Mouse (Mus musculus) forebrain, postnatal 0 days (tissue): ENCODE measurements around the gene Ccdc171. TPM values are rescaled to one million over a fixed set of nuclear protein-coding genes. Genes with fewer than 3 reads are reported as not detected.

ENCODE experiments used
- ATAC-seq: fragments of 200-750 bp; cut with Nextera tagmentation; 2 replicates; pipeline ENCODE4 v1.8.0; 2017; ENCODE audit warnings: mild to moderate bottlenecking, moderate library complexity
- DNase-seq: peaks from one replicate; pipeline ENCODE4 v3.0.0-alpha.2; 2015
- H3K27ac ChIP-seq: fragments of 300-500 bp; sonication (generic); 2 replicates; pipeline ENCODE4 v1.5.1; 2014; ENCODE audit warnings: low read depth, mild to moderate bottlenecking, antibody characterized with exemption, low read length, moderate library complexity, mixed read lengths
- H3K27me3 ChIP-seq: fragments of 300-500 bp; sonication (generic); 2 replicates; pipeline ENCODE4 v1.6.1; 2014; ENCODE audit warnings: mild to moderate bottlenecking, low read length, mixed read lengths; ENCODE audit not compliant: insufficient read depth
- H3K36me3 ChIP-seq: fragments of 300-500 bp; sonication (generic); 2 replicates; pipeline ENCODE4 v1.6.1; 2014; ENCODE audit warnings: mild to moderate bottlenecking, moderate library complexity; ENCODE audit not compliant: insufficient read depth
- H3K4me1 ChIP-seq: fragments of 300-500 bp; sonication (generic); 2 replicates; pipeline ENCODE4 v1.6.1; 2014; ENCODE audit warnings: antibody characterized with exemption; ENCODE audit not compliant: insufficient read depth
- H3K4me2 ChIP-seq: fragments of 300-500 bp; sonication (generic); 2 replicates; pipeline ENCODE4 v1.6.1; 2014; ENCODE audit warnings: low read depth, mild to moderate bottlenecking, moderate library complexity
- H3K4me3 ChIP-seq: fragments of 300-500 bp; sonication (generic); 2 replicates; pipeline ENCODE4 v1.5.1; 2014; ENCODE audit warnings: low read depth, low read length, mixed read lengths
- H3K9ac ChIP-seq: fragments of 300-500 bp; sonication (generic); 2 replicates; pipeline ENCODE4 v1.6.1; 2014; ENCODE audit warnings: mild to moderate bottlenecking
- H3K9me3 ChIP-seq: fragments of 300-500 bp; sonication (generic); 2 replicates; pipeline ENCODE4 v1.6.1; 2016; ENCODE audit warnings: low read length
- CTCF ChIP-seq: sonication (generic); IDR thresholded peaks from 2 replicates; pipeline ENCODE4 v1.5.1; 2016; ENCODE audit warnings: antibody characterized with exemption, control low read depth, low read depth
- whole genome bisulfite sequencing: fragments of 180-500 bp; shearing (Covaris S2); extraction: QIAGEN DNeasy Blood & Tissue Kit; methylation state at CpG from one replicate; pipeline ENCODE4 v1.1.7; 2014; 5-methylcytosine and 5-hydroxymethylcytosine counted together
- polyA plus RNA-seq: library from polyadenylated mRNA; unstranded; fragments of >200 nt; fragmentation: Nextera tagmentation; extraction: Ambion mirVana; gene quantifications from 2 replicates; pipeline ENCODE4 v1.2.1, GENCODE M21; 2015
- total RNA-seq: library from RNA; depleted of rRNA; stranded (reverse); fragments of >200 nt; gene quantifications from 2 replicates; pipeline ENCODE4 v1.2.3, GENCODE M21; 2014

The Ccdc171 gene
- total and polyA plus RNA-seq, 2 experiments from 2014 or later = 2.9 to 4.6 TPM

DNA sequence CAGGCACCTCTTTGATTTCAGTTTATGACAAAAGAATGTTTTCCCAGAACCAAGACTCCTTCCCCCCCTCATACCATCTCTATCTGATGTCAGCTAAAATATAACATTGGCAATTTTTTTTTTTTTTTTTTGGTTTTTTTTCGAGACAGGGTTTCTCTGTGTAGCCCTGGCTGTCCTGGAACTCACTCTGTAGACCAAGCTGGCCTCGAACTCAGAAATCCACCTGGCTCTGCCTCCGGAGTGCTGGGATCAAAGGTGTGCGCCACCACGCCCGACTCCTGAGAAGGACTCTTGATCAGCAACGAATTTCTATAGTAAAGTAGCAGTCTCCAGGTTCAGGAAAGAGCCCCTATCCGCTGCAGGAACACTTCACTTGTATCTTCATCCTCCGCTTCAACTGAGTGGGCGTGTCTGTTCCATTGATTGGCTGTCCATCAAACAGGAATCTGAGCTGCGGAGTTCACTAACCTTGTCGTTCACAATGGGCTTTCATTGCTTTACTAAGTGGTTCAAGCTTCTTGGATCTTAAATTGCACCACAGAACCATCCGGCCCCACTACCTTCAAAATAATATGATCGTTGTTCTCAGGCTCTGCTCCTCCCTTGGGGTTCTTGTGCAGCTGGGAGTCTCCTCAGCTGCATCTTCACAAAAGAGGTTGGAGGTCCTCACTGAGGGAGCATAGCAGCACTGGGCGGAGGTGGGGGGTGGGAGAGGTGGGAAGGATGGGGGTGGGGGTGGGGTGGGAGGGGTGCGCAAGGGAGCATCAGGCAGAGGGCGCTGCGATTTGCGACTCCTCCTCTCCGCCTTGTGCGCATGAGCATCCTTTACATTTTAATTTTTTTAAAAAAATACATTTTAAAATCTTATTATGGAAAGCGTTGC lies 24.9 kb upstream of the Ccdc171 start:
- peak overlapping the region; percentile 54 for H3K4me2 ChIP-seq
- WGBS = 7% methylated on average over 22 of the region's 22 CpGs
- peak; percentile 23; the same call in 1 of the 2 replicates for TF ChIP-seq CTCF
- H3K27ac ChIP-seq = peak overlapping the region; percentile 88
- H3K4me1 ChIP-seq = 0 out of 2 replicates have a peak, but pooled peaks cover 3% of the 10 kb centered on the region
- H3K9me3 ChIP-seq = no peaks in the 10 kb centered on the region
- H3K9ac ChIP-seq = peak overlapping the region; percentile 63
- no peaks in the 10 kb centered on the region for H3K36me3 ChIP-seq
- H3K4me3 ChIP-seq = peak overlapping the region; percentile 46
- H3K27me3 ChIP-seq = no peaks in the 10 kb centered on the region
- DNase-seq = peak; percentile 75
- ATAC-seq = peak; percentile 97

DNA sequence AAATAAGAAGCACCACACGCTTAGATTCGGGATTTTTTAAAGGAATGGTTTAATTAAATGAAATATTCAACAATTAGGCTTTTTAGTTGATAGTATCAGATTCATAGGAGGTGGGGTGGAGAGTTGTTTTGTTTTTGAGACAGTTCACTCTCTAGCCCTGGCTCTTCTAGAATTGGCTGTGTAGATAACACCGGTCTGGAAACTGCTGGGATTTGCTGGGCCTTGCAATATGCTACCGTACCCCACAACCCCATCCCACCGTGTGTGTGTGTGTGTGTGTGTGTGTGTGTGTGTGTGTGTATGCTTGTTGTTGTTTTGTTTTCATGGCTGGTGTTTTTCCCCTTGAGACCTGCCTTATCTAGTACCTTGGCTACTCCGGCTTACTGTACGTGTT lies 24.3 kb upstream of the Ccdc171 start:
- no peak for TF ChIP-seq CTCF
- 28% methylated on average over 7 of the region's 7 CpGs for WGBS
- H3K9me3 ChIP-seq = no peaks in the 10 kb centered on the region
- peak overlapping the region; percentile 88; the same call in 1 of the 2 replicates for H3K27ac ChIP-seq
- DNase-seq = no peak
- H3K27me3 ChIP-seq = no peaks in the 10 kb centered on the region
- peak overlapping the region; percentile 46 for H3K4me3 ChIP-seq
- peak; percentile 63 for ATAC-seq
- peak overlapping the region; percentile 54 for H3K4me2 ChIP-seq
- peak overlapping the region; percentile 63 for H3K9ac ChIP-seq
- H3K36me3 ChIP-seq = no peaks in the 10 kb centered on the region
- H3K4me1 ChIP-seq = 0 out of 2 replicates have a peak, but pooled peaks cover 3% of the 10 kb centered on the region

DNA sequence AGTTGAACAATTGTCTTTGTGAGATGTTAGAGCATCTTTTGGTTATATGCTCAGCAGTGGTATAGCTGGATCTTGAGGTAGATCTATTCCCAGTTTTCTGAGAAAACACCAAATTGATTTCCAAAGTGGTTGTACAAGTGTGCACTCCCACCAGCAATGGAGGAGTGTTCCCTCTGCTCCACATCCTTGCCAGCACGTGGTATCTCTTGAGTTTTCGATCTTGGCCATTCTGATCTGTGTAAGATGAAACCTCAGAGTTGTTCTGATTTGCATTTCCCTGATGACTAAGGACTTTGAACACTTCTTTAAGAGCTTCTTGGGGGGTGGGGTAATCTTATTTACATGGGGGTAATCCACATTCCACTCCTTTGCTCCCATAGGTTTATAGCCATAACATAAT lies 15.7 kb upstream of the Ccdc171 start:
- Histone ChIP-seq H3K4me3 (no peak overlapping the region), H3K4me2 (no peak overlapping the region), H3K27me3 (no peaks in the 10 kb centered on the region), H3K9me3 (no peaks in the 10 kb centered on the region), H3K27ac (no peak overlapping the region), H3K36me3 (no peaks in the 10 kb centered on the region), H3K9ac (no peak overlapping the region), H3K4me1 (no peaks in the 10 kb centered on the region)
- 48% methylated on average over 2 of the region's 2 CpGs for WGBS
- no peak for TF ChIP-seq CTCF
- no peak for DNase-seq
- no peak for ATAC-seq

DNA sequence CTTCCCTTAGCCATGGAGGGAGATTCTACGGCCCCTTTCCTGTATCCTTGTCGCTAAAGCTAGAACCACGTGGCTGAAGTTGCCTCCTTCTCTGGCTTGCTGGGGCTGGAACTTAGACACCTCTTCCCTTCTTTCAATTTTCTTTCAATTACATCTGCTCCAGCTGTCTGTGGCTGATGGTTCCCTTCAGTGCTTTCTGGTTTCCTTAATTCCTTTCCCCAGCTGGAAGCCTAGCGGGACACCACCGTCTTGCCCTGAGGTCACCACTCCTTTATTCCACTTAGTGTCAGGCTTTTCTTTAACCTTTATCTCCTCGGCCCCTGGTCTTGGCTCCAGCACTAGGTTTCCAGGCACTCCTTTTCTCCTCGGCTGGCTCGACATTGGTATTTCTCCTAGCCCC lies 14.3 kb upstream of the Ccdc171 start:
- Histone ChIP-seq H3K4me2 (no peak overlapping the region), H3K9me3 (no peaks in the 10 kb centered on the region), H3K36me3 (no peaks in the 10 kb centered on the region), H3K9ac (no peak overlapping the region), H3K27me3 (no peaks in the 10 kb centered on the region), H3K27ac (no peak overlapping the region), H3K4me1 (no peaks in the 10 kb centered on the region), H3K4me3 (no peak overlapping the region)
- no peak for ATAC-seq
- no peak for TF ChIP-seq CTCF
- DNase-seq = no peak
- WGBS = 45% methylated on average over 8 of the region's 8 CpGs

DNA sequence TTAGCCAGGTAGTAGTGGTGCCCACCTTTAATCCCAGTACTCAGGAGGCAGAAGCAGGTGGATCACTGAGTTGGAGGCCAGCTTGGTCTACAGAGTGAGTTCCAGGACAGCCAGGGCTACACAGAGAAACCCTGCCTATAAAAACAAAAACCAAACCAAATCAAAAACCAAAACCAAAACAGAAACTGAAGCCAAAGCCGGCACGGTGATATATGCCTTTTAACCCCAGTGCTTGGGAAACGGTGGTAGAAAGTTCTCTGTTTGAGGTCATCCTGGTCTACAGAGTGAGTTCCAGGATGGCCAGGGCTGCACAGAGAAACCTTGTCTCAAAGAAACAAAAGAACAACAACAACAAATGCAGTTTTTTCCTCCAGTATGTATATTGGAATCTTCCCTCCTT lies 13.1 kb upstream of the Ccdc171 start:
- WGBS = 87% methylated on average over 3 of the region's 3 CpGs
- DNase-seq = no peak

DNA sequence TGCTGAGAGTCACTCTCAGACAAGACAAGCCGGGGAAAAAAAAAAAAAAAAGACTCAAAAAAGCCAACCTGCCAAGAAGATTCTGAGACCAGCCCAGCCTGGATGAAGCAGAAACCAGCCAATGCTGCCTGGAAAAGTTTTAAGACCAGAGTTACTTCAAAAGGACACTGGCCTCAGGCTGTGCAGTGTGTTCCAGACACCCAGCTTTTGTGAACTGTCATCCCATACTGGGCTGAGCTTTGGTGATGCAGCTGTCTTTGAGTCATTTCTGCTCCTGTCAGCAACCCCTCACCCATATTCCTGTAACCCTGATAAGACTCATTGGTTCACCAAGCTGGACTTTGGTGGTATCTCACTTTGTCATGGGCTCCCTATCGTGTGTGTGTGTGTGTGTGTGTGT lies 12.7 kb upstream of the Ccdc171 start:
- Histone ChIP-seq H3K9ac (no peak overlapping the region), H3K9me3 (no peaks in the 10 kb centered on the region), H3K27ac (no peak overlapping the region), H3K4me1 (no peaks in the 10 kb centered on the region), H3K4me3 (no peak overlapping the region), H3K4me2 (no peak overlapping the region), H3K27me3 (no peaks in the 10 kb centered on the region), H3K36me3 (no peaks in the 10 kb centered on the region)
- WGBS = 67% methylated on average over 2 of the region's 2 CpGs
- no peak for TF ChIP-seq CTCF
- ATAC-seq (no peak), DNase-seq (no peak)

More for the DNA sequence above, 13.1 kb upstream of the Ccdc171 start:
- Histone ChIP-seq H3K4me1 (no peaks in the 10 kb centered on the region), H3K4me3 (no peak overlapping the region), H3K27me3 (no peaks in the 10 kb centered on the region), H3K9me3 (no peaks in the 10 kb centered on the region), H3K27ac (no peak overlapping the region), H3K36me3 (no peaks in the 10 kb centered on the region), H3K4me2 (no peak overlapping the region), H3K9ac (no peak overlapping the region)
- no peak for ATAC-seq
- TF ChIP-seq CTCF = no peak

DNA sequence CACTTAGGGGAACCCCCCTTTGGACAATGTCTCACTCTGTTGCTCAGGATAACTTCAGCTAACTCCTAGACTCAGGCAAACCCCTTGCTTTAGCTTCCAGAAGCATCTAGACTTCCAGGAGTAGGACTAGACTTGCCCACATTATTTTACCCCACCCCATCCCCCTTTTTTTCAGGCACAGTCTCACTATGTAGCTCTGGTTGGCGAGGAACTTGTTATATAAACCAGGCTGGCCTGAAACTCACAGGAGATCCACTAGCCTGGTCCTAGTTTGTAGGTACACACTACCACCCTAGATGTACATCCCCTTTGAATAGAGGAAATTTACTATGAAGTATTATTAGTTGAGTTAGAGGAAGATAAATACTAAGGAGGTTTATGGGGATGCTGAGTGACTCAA lies 11.2 kb upstream of the Ccdc171 start:
- no peak for TF ChIP-seq CTCF
- WGBS = 89% methylated on average over 1 of the region's 1 CpGs
- no peak overlapping the region for H3K9ac ChIP-seq
- H3K9me3 ChIP-seq = no peaks in the 10 kb centered on the region
- H3K4me1 ChIP-seq = no peaks in the 10 kb centered on the region
- DNase-seq = no peak
- H3K27me3 ChIP-seq = no peaks in the 10 kb centered on the region
- ATAC-seq = no peak
- H3K4me3 ChIP-seq = no peak overlapping the region
- no peak overlapping the region for H3K4me2 ChIP-seq
- no peaks in the 10 kb centered on the region for H3K36me3 ChIP-seq
- H3K27ac ChIP-seq = no peak overlapping the region
